Mouse (Mus musculus) midbrain, postnatal 0 days (tissue): ENCODE results near the gene Serpinb1a. TPM values are rescaled to one million over a fixed set of nuclear protein-coding genes. Genes with fewer than 3 reads are reported as not detected.

ENCODE experiments used
- ATAC-seq: fragments of 200-750 bp; cut with Nextera tagmentation; 2 replicates; pipeline ENCODE4 v1.8.0; 2017; ENCODE audit warnings: moderate number of reproducible peaks, mild to moderate bottlenecking, moderate TSS enrichment, moderate library complexity; ENCODE audit not compliant: low FRiP score
- DNase-seq: peaks from one replicate; pipeline ENCODE4 v3.0.0-alpha.2; 2015; ENCODE audit warnings: low spot score
- H3K27ac ChIP-seq: fragments of 300-500 bp; sonication (generic); 2 replicates; pipeline ENCODE4 v1.5.1; 2014; ENCODE audit warnings: low read depth, mild to moderate bottlenecking, low read length, mixed read lengths
- H3K27me3 ChIP-seq: fragments of 300-500 bp; sonication (generic); 2 replicates; pipeline ENCODE4 v1.6.1; 2014; ENCODE audit warnings: low read length, control low read depth, mixed read lengths; ENCODE audit not compliant: insufficient read depth
- H3K36me3 ChIP-seq: fragments of 300-500 bp; sonication (generic); 2 replicates; pipeline ENCODE4 v1.6.1; 2014; ENCODE audit warnings: low read length, control low read depth, mixed read lengths; ENCODE audit not compliant: insufficient read depth
- H3K4me1 ChIP-seq: fragments of 300-500 bp; sonication (generic); 2 replicates; pipeline ENCODE4 v1.6.1; 2014; ENCODE audit warnings: mild to moderate bottlenecking, control low read depth, antibody characterized with exemption, low read length, mixed read lengths; ENCODE audit not compliant: insufficient read depth
- H3K4me2 ChIP-seq: fragments of 300-500 bp; sonication (generic); 2 replicates; pipeline ENCODE4 v1.6.1; 2014; ENCODE audit warnings: low read depth, mild to moderate bottlenecking, low read length, mixed read lengths; ENCODE audit not compliant: poor library complexity, severe bottlenecking
- H3K4me3 ChIP-seq: fragments of 300-500 bp; sonication (generic); 2 replicates; pipeline ENCODE4 v1.5.1; 2014; ENCODE audit warnings: low read depth, mild to moderate bottlenecking, low read length, moderate library complexity
- H3K9ac ChIP-seq: fragments of 300-500 bp; sonication (generic); replicated peaks from 2 replicates; pipeline ENCODE4 v1.6.1; 2014; ENCODE audit warnings: mild to moderate bottlenecking, low read length, moderate library complexity, mixed read lengths; ENCODE audit not compliant: poor library complexity, severe bottlenecking
- H3K9me3 ChIP-seq: fragments of 300-500 bp; sonication (generic); 2 replicates; pipeline ENCODE4 v1.6.1; 2016; ENCODE audit warnings: low read length, control low read depth
- CTCF ChIP-seq: IDR thresholded peaks from 2 replicates; pipeline ENCODE4 v1.5.1; 2016; ENCODE audit warnings: antibody characterized with exemption, mild to moderate bottlenecking
- WGBS: fragments of 180-500 bp; shearing (Covaris S2); extraction: QIAGEN DNeasy Blood & Tissue Kit; methylation state at CpG from one replicate; pipeline ENCODE4 v1.1.7; 2014; 5-methylcytosine and 5-hydroxymethylcytosine counted together
- polyA plus RNA-seq: library from polyadenylated mRNA; unstranded; fragments of >200 nt; fragmentation: Nextera tagmentation; extraction: Ambion mirVana; gene quantifications from 2 replicates; pipeline ENCODE4 v1.2.1, GENCODE M21; 2015
- total RNA-seq: library from RNA; depleted of rRNA; stranded (reverse); fragments of >200 nt; gene quantifications from 2 replicates; pipeline ENCODE4 v1.2.3, GENCODE M21; 2014

The Serpinb1a gene
- total and polyA plus RNA-seq, 2 experiments from 2014 or later = 2.0 to 4.9 TPM

- TF ChIP-seq CTCF = no peak
- Histone ChIP-seq H3K4me3 (no peak overlapping the region), H3K9ac (no peak overlapping the region), H3K4me1 (no peaks in the 10 kb centered on the region), H3K27ac (no peak overlapping the region), H3K36me3 (no peaks in the 10 kb centered on the region), H3K9me3 (no peaks in the 10 kb centered on the region), H3K4me2 (no peak overlapping the region), H3K27me3 (peaks cover 4% of the 10 kb centered on the region; the same call in 1 of the 2 replicates)
- DNase-seq (no peak), ATAC-seq (no peak)
Measured at GRCm38 (mm10) chr13:32849531-32850123, 1.4 kb downstream of the Serpinb1a start.

- ATAC-seq = no peak
- 83% methylated on average over 4 of the region's 4 CpGs for WGBS
- Histone ChIP-seq H3K9me3 (no peaks in the 10 kb centered on the region), H3K4me3 (no peak overlapping the region), H3K9ac (no peak overlapping the region), H3K27me3 (peaks cover 4% of the 10 kb centered on the region; the same call in 1 of the 2 replicates), H3K4me1 (no peaks in the 10 kb centered on the region), H3K4me2 (no peak overlapping the region), H3K36me3 (no peaks in the 10 kb centered on the region), H3K27ac (no peak overlapping the region)
- DNase-seq = no peak
- no peak for TF ChIP-seq CTCF
Measured at GRCm38 (mm10) chr13:32849092-32849491, 1.9 kb downstream of the Serpinb1a start.

GRCm38 (mm10) chr13:32846221-32846620, 4.8 kb downstream of the Serpinb1a start:
- Histone ChIP-seq H3K4me2 (no peak overlapping the region), H3K9ac (no peak overlapping the region), H3K27me3 (peaks cover 4% of the 10 kb centered on the region; the same call in 1 of the 2 replicates), H3K4me3 (no peak overlapping the region), H3K9me3 (no peaks in the 10 kb centered on the region), H3K27ac (no peak overlapping the region), H3K36me3 (no peaks in the 10 kb centered on the region), H3K4me1 (no peaks in the 10 kb centered on the region)
- ATAC-seq (no peak), DNase-seq (no peak)
- no peak for TF ChIP-seq CTCF

GRCm38 (mm10) chr13:32841349-32841748, 9.6 kb downstream of the Serpinb1a start:
- H3K36me3 ChIP-seq = no peaks in the 10 kb centered on the region
- H3K9ac ChIP-seq = no peak overlapping the region
- H3K4me3 ChIP-seq = no peak overlapping the region
- no peak overlapping the region for H3K4me2 ChIP-seq
- DNase-seq (no peak), ATAC-seq (no peak)
- H3K9me3 ChIP-seq = no peaks in the 10 kb centered on the region
- WGBS = 93% methylated on average over 3 of the region's 3 CpGs
- no peak for TF ChIP-seq CTCF
- no peaks in the 10 kb centered on the region for H3K27me3 ChIP-seq
- H3K4me1 ChIP-seq = no peaks in the 10 kb centered on the region
- H3K27ac ChIP-seq = no peak overlapping the region

- WGBS = 40% methylated on average over 1 of the region's 1 CpGs
- no peak for ATAC-seq
- H3K27me3 ChIP-seq = no peaks in the 10 kb centered on the region
Measured at GRCm38 (mm10) chr13:32839314-32839713, 11.7 kb downstream of the Serpinb1a start.

GRCm38 (mm10) chr13:32834513-32834912, 16.5 kb downstream of the Serpinb1a start:
- Histone ChIP-seq H3K4me2 (no peak overlapping the region), H3K4me3 (no peak overlapping the region), H3K9me3 (no peaks in the 10 kb centered on the region), H3K4me1 (no peaks in the 10 kb centered on the region; the same call in 1 of the 2 replicates), H3K9ac (no peak overlapping the region), H3K36me3 (no peaks in the 10 kb centered on the region), H3K27ac (no peak overlapping the region), H3K27me3 (no peaks in the 10 kb centered on the region)
- TF ChIP-seq CTCF = no peak
- no peak for ATAC-seq
- no peak for DNase-seq
- WGBS = 94% methylated on average over 5 of the region's 5 CpGs

More at GRCm38 (mm10) chr13:32839314-32839713, 11.7 kb downstream of the Serpinb1a start:
- Histone ChIP-seq H3K9ac (no peak overlapping the region), H3K4me3 (no peak overlapping the region), H3K36me3 (no peaks in the 10 kb centered on the region), H3K27ac (no peak overlapping the region), H3K4me1 (no peaks in the 10 kb centered on the region), H3K9me3 (no peaks in the 10 kb centered on the region), H3K4me2 (no peak overlapping the region)
- no peak for TF ChIP-seq CTCF
- DNase-seq = no peak
